Mouse (Mus musculus): ENCODE results near the gene Radil. TPM values are rescaled to one million over a fixed set of nuclear protein-coding genes. Genes with fewer than 3 reads are reported as not detected.

Gene Radil
- polyA plus RNA-seq (2012; rRNA removed): 4.3 and 4.8 TPM in 2 replicates

DNA sequence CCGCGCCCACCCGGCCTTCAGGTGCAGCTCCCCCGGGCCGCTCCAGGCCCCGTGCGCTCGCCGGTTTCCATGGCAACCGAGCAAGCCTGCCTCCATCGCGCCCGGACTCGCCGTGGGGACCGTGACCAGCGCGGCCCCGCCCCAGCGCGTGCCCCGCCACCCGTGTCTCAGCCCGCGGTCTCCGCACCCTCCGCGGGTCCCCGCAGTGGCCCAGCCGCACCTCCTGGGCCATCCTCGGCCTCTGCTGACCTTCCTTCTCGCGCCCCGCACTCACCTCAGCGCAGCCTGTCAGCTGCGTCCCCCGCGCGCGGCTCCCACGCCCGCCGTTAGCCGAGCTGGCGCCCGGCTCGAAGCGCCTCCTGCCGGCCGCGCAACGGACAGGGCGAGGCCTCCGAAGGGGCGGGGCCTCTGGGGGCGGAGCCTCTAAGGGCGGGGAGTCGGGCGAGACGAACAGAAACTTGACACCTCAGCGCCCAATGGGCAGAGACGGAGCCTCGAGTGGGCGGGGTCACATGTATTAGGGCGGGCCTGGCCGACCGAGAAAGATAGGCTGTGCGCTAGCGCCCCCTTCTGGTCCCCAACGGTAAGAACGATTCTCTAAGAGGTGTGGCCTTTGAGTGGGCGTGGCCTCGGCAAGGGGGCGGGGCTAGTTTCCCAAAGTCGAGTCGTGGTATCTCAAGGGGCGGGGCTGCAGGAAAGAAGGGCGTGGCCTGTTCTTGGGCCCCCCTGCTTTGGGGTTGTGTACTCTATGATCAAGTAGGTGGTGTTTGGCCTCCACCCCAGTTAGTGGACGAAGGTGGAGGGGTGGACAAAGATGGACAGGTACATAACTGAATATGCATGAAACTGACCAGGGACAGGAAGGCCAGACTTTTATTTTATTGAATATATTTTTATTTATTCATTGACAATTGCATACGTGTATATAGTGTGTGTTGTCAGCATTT is at the start of gene Radil:
Gene Radil, minus strand, starts transcription at position 393 of the 947 bp plus-strand sequence.

DNA sequence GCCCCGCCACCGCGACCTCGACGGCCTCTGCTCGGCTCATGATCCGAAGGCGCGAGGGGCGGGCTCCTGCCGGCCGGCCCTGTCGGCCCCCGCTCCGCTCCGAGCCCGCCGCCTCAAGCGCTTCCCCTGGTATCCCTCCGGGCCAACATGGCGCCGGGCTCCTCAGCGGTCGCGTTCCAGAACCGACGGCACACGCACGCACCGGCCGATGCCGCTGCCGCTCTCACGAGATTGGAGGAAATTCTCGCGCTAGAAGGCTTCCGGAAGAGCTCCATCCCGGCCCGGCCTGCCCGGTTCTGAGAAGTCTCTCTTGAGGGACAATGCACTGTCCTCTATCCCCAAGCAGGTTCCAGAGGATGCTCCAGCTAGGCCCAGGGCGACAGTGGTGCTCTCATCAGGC is 21.0 kb downstream of the Radil start, which contains the start of gene Papolb:
Gene Papolb, minus strand, starts transcription at position 162 of the 400 bp plus-strand sequence.

DNA sequence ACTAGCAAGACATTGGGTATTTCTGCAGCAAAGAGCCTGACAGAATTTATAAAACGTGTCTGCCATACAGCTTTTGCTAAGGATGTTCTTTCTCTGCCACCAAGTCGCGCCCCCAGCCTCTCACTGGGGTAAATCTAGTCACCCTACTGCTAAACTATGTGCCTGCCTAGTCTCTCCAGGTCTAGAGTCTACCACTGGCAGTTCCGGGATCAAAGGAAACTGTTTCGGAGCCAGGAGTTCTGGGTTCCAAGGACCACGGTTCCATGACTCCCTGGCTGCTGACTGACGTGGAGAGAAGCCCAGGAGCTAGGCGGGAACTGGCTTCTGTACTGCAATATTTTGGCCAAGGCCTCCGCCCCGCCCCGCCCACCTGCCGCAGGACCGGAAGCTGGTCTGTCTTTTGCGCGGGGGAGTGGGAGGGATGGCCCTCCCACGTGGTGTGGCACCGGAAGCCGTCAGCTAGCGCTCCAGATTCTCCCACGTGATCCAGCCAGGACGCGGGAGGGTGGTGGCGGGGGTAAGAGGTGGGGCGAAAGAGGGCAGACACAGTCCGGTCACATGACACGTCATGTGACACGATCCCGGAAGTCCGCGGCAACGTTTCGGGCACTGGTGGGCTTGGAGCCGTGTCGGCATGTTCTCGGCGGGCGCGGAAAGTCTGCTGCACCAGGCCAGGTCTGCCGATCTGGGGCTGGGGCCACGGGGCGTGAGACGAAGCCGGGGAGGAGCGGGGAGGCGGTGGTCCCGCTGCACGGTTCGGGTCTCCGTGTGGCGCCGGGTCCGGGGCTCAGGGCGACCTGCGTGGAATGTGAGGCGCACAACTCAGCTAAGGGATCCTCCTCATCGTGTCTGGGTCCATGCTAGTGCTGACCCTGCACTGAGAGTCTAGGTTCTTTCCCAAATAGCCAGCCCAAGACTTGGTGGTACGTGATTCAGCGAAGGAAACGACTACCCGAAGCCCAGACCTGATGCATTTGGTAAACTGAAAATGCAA is 87.1 kb downstream of the Radil start, which contains the start of gene Ap5z1:
Gene Ap5z1, plus strand, starts transcription at position 484 of the 994 bp plus-strand sequence.

Other genes starting within 250 kb of the Radil start
- 13.6 and 15.6 TPM in 2 replicates for gene Foxk1, start 149.6 kb downstream of the Radil start, polyA plus RNA-seq (2012; rRNA removed)
- gene Ap5z1, start 87.2 kb downstream of the Radil start, polyA plus RNA-seq (2012; rRNA removed): 17.3 and 19.7 TPM in 2 replicates
- 0.22 and 0.34 TPM in 2 replicates for gene Papolb, start 21.0 kb downstream of the Radil start, polyA plus RNA-seq (2012; rRNA removed)
- 3.4 and 3.6 TPM in 2 replicates for gene Mmd2, start 57.7 kb upstream of the Radil start, polyA plus RNA-seq (2012; rRNA removed)
- 44.2 and 52.7 TPM in 2 replicates for gene Wipi2, start 76.6 kb upstream of the Radil start, polyA plus RNA-seq (2012; rRNA removed)
- 26.7 and 30.3 TPM in 2 replicates for gene Slc29a4, start 141.4 kb upstream of the Radil start, polyA plus RNA-seq (2012; rRNA removed)